Mouse (Mus musculus): ENCODE results near the gene Pianp. TPM values are rescaled to one million over a fixed set of nuclear protein-coding genes. Genes with fewer than 3 reads are reported as not detected.

The Pianp gene
- polyA plus RNA-seq, 1 experiment from 2014 or later: 1.6 TPM

DNA sequence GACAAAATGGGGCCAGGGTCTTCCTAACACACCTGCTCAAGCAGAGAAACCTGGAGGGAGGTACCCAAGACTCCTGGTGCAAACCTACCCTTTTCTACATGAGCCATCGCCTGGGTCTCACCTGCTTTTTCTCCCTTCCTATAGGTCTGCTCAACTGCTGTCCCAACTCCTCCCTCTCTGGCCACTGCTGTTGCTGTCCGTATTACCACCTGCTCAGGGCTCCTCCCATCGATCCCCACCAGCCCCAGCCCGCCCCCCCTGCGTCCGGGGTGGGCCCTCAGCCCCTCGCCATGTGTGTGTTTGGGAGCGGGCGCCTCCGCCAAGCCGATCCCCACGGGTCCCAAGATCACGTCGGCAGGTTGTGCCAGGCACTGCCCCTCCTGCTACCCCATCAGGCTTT lies 2.6 kb downstream of the Pianp start:
- Histone ChIP-seq H3K4me1 (ENCODE audit: control insufficient read depth, insufficient read depth, low read length) (no peaks in the 10 kb centered on the region; the same call in 1 of the 2 replicates), H3K4me2 (no peak overlapping the region), H3K9ac (ENCODE audit: low read length) (no peak overlapping the region), H3K27me3 (ENCODE audit: control insufficient read depth, insufficient read depth, low read length) (peaks cover 49% of the 10 kb centered on the region), H3K4me3 (ENCODE audit: low read depth, low read length) (no peak overlapping the region), H3K27ac (ENCODE audit: low read depth, low read length) (no peak overlapping the region), H3K36me3 (ENCODE audit: control insufficient read depth, insufficient read depth, low read length) (no peaks in the 10 kb centered on the region), H3K9me3 (ENCODE audit: control insufficient read depth, low read length) (no peaks in the 10 kb centered on the region)
- DNase-seq (ENCODE audit: low spot score, missing footprints) (no peak), ATAC-seq (ENCODE audit: low FRiP score) (no peak)
- WGBS: 35% methylated on average over 14 of the region's 14 CpGs

DNA sequence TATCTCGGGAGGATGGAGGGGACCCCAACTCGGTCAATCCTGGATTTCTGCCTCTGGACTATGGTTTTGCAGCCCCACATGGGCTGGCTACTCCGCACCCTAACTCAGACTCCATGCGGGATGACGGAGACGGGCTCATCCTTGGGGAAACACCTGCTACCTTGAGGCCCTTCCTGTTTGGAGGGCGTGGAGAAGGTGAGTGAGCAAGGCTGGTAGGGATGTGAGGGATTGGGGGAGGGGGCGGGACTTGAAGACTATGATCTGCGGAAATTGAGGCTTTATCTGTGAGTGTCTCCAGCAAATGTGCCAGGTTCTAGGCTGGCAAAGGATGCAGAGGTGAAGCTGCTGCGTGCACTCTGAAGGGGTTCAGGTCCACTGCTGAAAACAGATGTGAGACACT lies 3.1 kb downstream of the Pianp start:
- 36% methylated on average over 10 of the region's 10 CpGs for WGBS
- Histone ChIP-seq H3K36me3 (ENCODE audit: control insufficient read depth, insufficient read depth, low read length) (no peaks in the 10 kb centered on the region), H3K4me2 (no peak overlapping the region), H3K9me3 (ENCODE audit: control insufficient read depth, low read length) (no peaks in the 10 kb centered on the region), H3K27me3 (ENCODE audit: control insufficient read depth, insufficient read depth, low read length) (peaks cover 49% of the 10 kb centered on the region), H3K4me3 (ENCODE audit: low read depth, low read length) (no peak overlapping the region), H3K4me1 (ENCODE audit: control insufficient read depth, insufficient read depth, low read length) (no peaks in the 10 kb centered on the region; the same call in 1 of the 2 replicates), H3K27ac (ENCODE audit: low read depth, low read length) (no peak overlapping the region), H3K9ac (ENCODE audit: low read length) (no peak overlapping the region)
- no peak for ATAC-seq (ENCODE audit: low FRiP score)
- DNase-seq (ENCODE audit: low spot score, missing footprints): no peak

DNA sequence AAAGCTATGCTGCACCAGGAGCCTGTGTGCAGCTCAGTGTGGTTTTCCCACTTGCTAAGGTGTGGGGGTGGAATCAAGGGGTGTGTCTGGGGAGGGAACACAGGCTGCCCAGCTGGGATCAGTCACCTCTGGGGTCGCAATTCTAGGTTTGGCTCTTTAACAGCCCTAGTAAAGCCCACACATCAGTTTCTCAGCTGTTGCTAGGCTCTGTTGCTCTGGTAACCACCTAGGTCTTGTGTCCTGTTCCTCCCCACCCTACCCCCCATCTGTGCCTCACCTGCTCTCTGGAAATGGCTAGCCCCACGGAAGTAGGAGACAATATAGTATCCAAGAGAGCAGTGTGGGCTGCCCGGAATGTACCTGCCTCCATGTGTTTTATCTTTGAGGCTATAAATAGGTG lies 7.2 kb downstream of the Pianp start:
- DNase-seq (ENCODE audit: low spot score, missing footprints) (no peak), ATAC-seq (ENCODE audit: low FRiP score) (no peak)
- peaks cover 12% of the 10 kb centered on the region for H3K27me3 ChIP-seq (ENCODE audit: control insufficient read depth, insufficient read depth, low read length)
- H3K4me1 ChIP-seq (ENCODE audit: control insufficient read depth, insufficient read depth, low read length): no peaks in the 10 kb centered on the region; the same call in 1 of the 2 replicates
- no peak overlapping the region for H3K27ac ChIP-seq (ENCODE audit: low read depth, low read length)
- H3K4me3 ChIP-seq (ENCODE audit: low read depth, low read length): no peak overlapping the region
- 56% methylated on average over 3 of the region's 3 CpGs for WGBS
- no peak overlapping the region for H3K4me2 ChIP-seq
- no peaks in the 10 kb centered on the region for H3K36me3 ChIP-seq (ENCODE audit: control insufficient read depth, insufficient read depth, low read length)
- no peak overlapping the region for H3K9ac ChIP-seq (ENCODE audit: low read length)
- no peaks in the 10 kb centered on the region for H3K9me3 ChIP-seq (ENCODE audit: control insufficient read depth, low read length)

DNA sequence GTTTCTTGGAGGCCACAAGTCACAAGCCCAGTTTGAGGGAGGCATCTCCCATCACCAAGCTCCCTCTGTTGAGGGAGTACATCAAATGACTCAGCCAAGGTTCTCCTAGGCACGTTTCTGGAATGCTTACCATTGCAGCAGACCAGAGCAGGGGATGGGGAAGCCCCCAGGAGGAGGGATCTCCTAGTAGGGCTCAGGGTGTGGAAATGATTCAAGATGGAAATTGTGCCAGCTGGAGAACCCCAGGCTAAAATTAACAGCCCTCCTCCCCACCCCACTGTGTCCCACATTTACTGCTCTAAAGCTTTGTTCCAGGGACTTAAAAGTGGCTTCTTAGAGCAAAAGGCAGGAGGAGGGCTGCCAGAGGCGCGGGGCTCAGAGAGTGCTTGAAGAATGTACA lies 8.6 kb downstream of the Pianp start:
- DNase-seq (ENCODE audit: low spot score, missing footprints) (no peak), ATAC-seq (ENCODE audit: low FRiP score) (no peak)
- H3K36me3 ChIP-seq (ENCODE audit: control insufficient read depth, insufficient read depth, low read length): no peaks in the 10 kb centered on the region
- no peaks in the 10 kb centered on the region for H3K9me3 ChIP-seq (ENCODE audit: control insufficient read depth, low read length)
- H3K27ac ChIP-seq (ENCODE audit: low read depth, low read length): no peak overlapping the region
- no peak overlapping the region for H3K4me2 ChIP-seq
- no peak overlapping the region for H3K4me3 ChIP-seq (ENCODE audit: low read depth, low read length)
- peaks cover 4% of the 10 kb centered on the region; the same call in 1 of the 2 replicates for H3K4me1 ChIP-seq (ENCODE audit: control insufficient read depth, insufficient read depth, low read length)
- no peak overlapping the region for H3K9ac ChIP-seq (ENCODE audit: low read length)
- 43% methylated on average over 3 of the region's 3 CpGs for WGBS
- H3K27me3 ChIP-seq (ENCODE audit: control insufficient read depth, insufficient read depth, low read length): peaks cover 3% of the 10 kb centered on the region

DNA sequence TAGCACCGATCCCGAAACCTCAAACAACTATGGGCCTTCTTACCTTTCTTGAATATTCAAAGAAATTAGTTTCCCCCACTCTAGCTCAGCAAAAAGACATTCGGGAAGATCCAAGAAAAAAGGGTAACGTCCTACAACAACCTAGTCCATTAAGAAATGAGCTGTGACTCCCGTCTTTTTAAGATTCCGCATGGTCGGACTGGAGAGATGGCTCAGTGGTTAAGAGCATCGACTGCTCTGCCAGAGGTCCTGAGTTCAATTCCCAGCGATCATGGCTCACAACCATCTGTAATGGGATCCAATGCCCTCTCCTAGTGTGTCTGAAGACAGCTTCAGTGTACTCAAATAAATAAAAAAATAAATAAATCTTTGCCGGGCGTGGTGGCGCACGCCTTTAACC lies 11.6 kb downstream of the Pianp start:
- 0 out of 2 replicates have a peak, but pooled peaks cover 2% of the 10 kb centered on the region for H3K36me3 ChIP-seq (ENCODE audit: control insufficient read depth, insufficient read depth, low read length)
- no peaks in the 10 kb centered on the region for H3K27me3 ChIP-seq (ENCODE audit: control insufficient read depth, insufficient read depth, low read length)
- peak overlapping the region; percentile 67 for H3K4me2 ChIP-seq
- peak overlapping the region; percentile 93 for H3K4me3 ChIP-seq (ENCODE audit: low read depth, low read length)
- H3K9me3 ChIP-seq (ENCODE audit: control insufficient read depth, low read length): no peaks in the 10 kb centered on the region
- peaks cover 4% of the 10 kb centered on the region for H3K4me1 ChIP-seq (ENCODE audit: control insufficient read depth, insufficient read depth, low read length)
- no peak for DNase-seq (ENCODE audit: low spot score, missing footprints)
- 43% methylated on average over 13 of the region's 13 CpGs for WGBS
- no peak for ATAC-seq (ENCODE audit: low FRiP score)
- H3K9ac ChIP-seq (ENCODE audit: low read length): peak overlapping the region; percentile 94
- peak overlapping the region; percentile 85 for H3K27ac ChIP-seq (ENCODE audit: low read depth, low read length)

DNA sequence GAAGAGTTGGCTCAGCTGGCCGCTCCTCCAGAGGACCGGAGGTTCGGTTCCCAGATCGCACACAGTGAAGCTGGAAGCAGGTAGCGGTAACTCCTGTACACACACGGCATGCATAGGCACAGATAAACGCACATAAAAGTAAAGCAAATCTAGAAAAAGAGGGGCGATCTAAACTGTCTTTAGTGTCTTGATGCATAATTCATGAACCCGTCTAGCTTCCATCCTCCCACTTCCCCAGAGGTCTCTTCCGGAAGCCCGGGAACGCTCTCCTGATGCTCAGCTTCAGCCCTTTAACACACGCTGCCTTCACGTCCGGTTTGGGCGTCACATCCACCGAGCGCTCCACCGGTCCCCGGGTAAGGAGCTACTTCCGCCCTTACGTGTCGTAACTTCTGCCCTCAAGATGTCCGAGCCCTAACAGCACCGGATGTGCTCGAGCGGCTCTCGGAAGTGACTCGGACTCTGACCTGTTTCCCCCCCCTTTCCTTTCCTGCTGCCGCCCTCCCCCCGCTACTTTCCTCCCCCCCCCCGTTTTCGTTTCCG lies 12.2 kb downstream of the Pianp start:
- ATAC-seq (ENCODE audit: low FRiP score) (peak; percentile 97), DNase-seq (ENCODE audit: low spot score, missing footprints) (peak; percentile 98)
- under 1% methylated on average over 33 of the region's 34 CpGs for WGBS
- peak overlapping the region; percentile 92 for H3K27ac ChIP-seq (ENCODE audit: low read depth, low read length)
- peak overlapping the region; percentile 93 for H3K4me3 ChIP-seq (ENCODE audit: low read depth, low read length)
- H3K4me2 ChIP-seq: peak overlapping the region; percentile 67
- no peaks in the 10 kb centered on the region for H3K27me3 ChIP-seq (ENCODE audit: control insufficient read depth, insufficient read depth, low read length)
- H3K4me1 ChIP-seq (ENCODE audit: control insufficient read depth, insufficient read depth, low read length): peaks cover 4% of the 10 kb centered on the region
- 0 out of 2 replicates have a peak, but pooled peaks cover 2% of the 10 kb centered on the region for H3K36me3 ChIP-seq (ENCODE audit: control insufficient read depth, insufficient read depth, low read length)
- no peaks in the 10 kb centered on the region for H3K9me3 ChIP-seq (ENCODE audit: control insufficient read depth, low read length)
- peak overlapping the region; percentile 94 for H3K9ac ChIP-seq (ENCODE audit: low read length)

DNA sequence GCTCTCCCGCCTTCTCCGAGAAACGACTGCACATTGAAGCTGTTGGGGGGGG lies 12.5 kb downstream of the Pianp start, which contains the start of gene Zfp384:
TSS of gene Zfp384 (plus strand) at position 17 of the 52 bp plus-strand sequence.
- H3K36me3 ChIP-seq (ENCODE audit: control insufficient read depth, insufficient read depth, low read length): 0 out of 2 replicates have a peak, but pooled peaks cover 2% of the 10 kb centered on the region
- H3K27ac ChIP-seq (ENCODE audit: low read depth, low read length): peak within 1 kb of the TSS; percentile 92
- H3K4me3 ChIP-seq (ENCODE audit: low read depth, low read length): peak within 1 kb of the TSS; percentile 93
- H3K27me3 ChIP-seq (ENCODE audit: control insufficient read depth, insufficient read depth, low read length): no peaks in the 10 kb centered on the region
- WGBS: 0% methylated on average over 2 of the region's 3 CpGs
- peaks cover 4% of the 10 kb centered on the region for H3K4me1 ChIP-seq (ENCODE audit: control insufficient read depth, insufficient read depth, low read length)
- peak within 1 kb of the TSS; percentile 94 for H3K9ac ChIP-seq (ENCODE audit: low read length)
- H3K4me2 ChIP-seq: peak within 1 kb of the TSS; percentile 67
- no peaks in the 10 kb centered on the region for H3K9me3 ChIP-seq (ENCODE audit: control insufficient read depth, low read length)
- no peak for DNase-seq (ENCODE audit: low spot score, missing footprints)
- no peak for ATAC-seq (ENCODE audit: low FRiP score)

DNA sequence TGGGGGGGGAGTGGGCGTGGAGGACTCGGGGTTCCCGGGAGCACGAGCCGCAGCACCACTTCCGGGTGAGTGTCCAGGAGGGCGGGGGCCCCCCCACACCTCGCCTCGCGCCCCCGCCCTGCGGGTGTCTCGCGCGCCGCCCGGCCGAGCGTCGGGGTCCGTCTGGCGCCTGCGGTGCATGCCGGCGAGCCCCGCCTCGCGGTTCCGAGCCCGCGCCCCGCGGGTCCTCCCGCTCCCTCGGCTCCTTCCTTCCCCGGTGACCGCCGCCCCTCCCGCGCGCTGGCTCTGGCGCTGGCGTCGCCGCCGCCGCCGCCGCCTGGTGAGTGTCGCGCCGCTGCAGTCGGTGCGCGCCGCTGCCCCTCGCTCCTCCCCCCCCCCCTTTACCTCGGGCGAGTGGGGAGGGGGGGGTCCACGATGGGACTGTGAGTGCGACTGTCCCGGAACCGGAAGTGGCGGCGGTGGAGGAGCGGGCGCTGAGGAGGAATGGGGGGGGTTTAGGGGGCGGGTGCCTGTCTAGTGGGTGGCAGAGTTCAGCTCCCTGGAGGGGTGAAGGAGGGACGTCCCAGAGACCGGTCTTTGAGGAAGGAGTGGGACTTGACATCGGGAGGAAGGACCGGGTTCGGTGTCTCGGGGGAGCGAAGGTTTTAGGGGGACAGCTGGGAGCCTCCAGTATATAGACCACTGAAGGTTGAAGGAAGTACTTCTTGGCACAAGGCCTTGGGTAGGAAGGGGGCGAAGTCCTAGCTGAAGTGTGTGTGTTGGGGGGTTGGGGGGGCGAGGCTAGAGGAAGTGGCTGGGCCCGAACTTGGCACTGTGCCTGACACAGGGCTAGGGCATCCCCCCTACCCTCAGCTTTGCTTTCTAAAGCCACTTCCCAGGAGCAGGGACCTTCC lies 12.9 kb downstream of the Pianp start:
- peaks cover 4% of the 10 kb centered on the region for H3K4me1 ChIP-seq (ENCODE audit: control insufficient read depth, insufficient read depth, low read length)
- H3K4me2 ChIP-seq: peak overlapping the region; percentile 67
- DNase-seq (ENCODE audit: low spot score, missing footprints) (peak; percentile 97), ATAC-seq (ENCODE audit: low FRiP score) (peak; percentile 87)
- peak overlapping the region; percentile 92 for H3K27ac ChIP-seq (ENCODE audit: low read depth, low read length)
- no peaks in the 10 kb centered on the region for H3K27me3 ChIP-seq (ENCODE audit: control insufficient read depth, insufficient read depth, low read length)
- peak overlapping the region; percentile 94 for H3K9ac ChIP-seq (ENCODE audit: low read length)
- H3K36me3 ChIP-seq (ENCODE audit: control insufficient read depth, insufficient read depth, low read length): 0 out of 2 replicates have a peak, but pooled peaks cover 2% of the 10 kb centered on the region
- peak overlapping the region; percentile 93 for H3K4me3 ChIP-seq (ENCODE audit: low read depth, low read length)
- H3K9me3 ChIP-seq (ENCODE audit: control insufficient read depth, low read length): no peaks in the 10 kb centered on the region
- 2% methylated on average over 61 of the region's 78 CpGs for WGBS

DNA sequence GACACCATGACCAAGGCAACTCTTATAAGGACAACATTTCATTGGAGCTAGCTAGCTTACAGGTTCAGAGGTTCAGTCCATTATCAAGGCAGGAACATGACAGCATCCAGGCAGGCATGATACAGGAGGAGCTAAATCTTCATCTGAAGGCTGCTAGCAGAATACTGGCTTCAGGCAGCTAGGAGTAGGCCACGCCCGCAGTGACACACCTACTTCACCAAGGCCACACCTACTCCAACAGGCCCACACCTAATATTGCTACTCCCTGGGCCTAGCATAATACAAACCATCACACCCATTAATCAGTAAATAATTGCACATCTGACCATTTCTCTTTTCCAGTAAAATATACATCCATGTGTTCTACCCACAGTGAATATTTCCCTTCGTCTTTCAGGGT lies 21.2 kb downstream of the Pianp start:
- peaks cover 4% of the 10 kb centered on the region; the same call in 1 of the 2 replicates for H3K36me3 ChIP-seq (ENCODE audit: control insufficient read depth, insufficient read depth, low read length)
- no peak for ATAC-seq (ENCODE audit: low FRiP score)
- no peaks in the 10 kb centered on the region for H3K4me1 ChIP-seq (ENCODE audit: control insufficient read depth, insufficient read depth, low read length)
- no peak for DNase-seq (ENCODE audit: low spot score, missing footprints)
- H3K4me2 ChIP-seq: no peak overlapping the region
- H3K9ac ChIP-seq (ENCODE audit: low read length): no peak overlapping the region
- WGBS: 95% methylated on average over 3 of the region's 3 CpGs
- no peak overlapping the region for H3K27ac ChIP-seq (ENCODE audit: low read depth, low read length)
- H3K27me3 ChIP-seq (ENCODE audit: control insufficient read depth, insufficient read depth, low read length): no peaks in the 10 kb centered on the region
- no peaks in the 10 kb centered on the region for H3K9me3 ChIP-seq (ENCODE audit: control insufficient read depth, low read length)
- H3K4me3 ChIP-seq (ENCODE audit: low read depth, low read length): no peak overlapping the region

Data from midbrain, embryonic 11.5 days (tissue).